Mouse (Mus musculus) left cerebral cortex, postnatal 14 days (tissue): ENCODE data around the gene Vsir. TPM values are rescaled to one million over a fixed set of nuclear protein-coding genes. Genes with fewer than 3 reads are reported as not detected.

ENCODE experiments used
- DNase-seq, 2 experiments: peaks; one replicate each; pipeline ENCODE4 v3.0.0; 2021 to 2022; ENCODE audit warnings: low spot score in 2 of 2, mixed read lengths in 1 of 2
- intact Hi-C: fragments of 180-260 bp; cut with DNase I; formaldehyde crosslinking; loops from one replicate; pipeline ENCODE4 v1.15.1; 2025
- long read RNA-seq, 2 experiments: library from polyadenylated mRNA; stranded (forward); transcript quantifications; one replicate each; pipeline ENCODE4 v2.0.0; 2021
- total RNA-seq, 2 experiments: library from RNA; stranded (reverse); gene quantifications; 2 replicates each; pipeline ENCODE4 v1.2.3; 2021

Gene Vsir
- total RNA-seq: 10 to 100 TPM; 24.9 to 25.8 TPM
- long read RNA-seq, experiment 1, full-length matches to known transcripts: 14 of 18 reads
- long read RNA-seq, experiment 1, partial matches to known transcripts: 0 of 18 reads
- long read RNA-seq, experiment 1, other reads (novel, unspliced or antisense): 4 of 18 reads
- long read RNA-seq, experiment 2, full-length matches to known transcripts: 16 of 22 reads
- long read RNA-seq, experiment 2, partial matches to known transcripts: 1 of 22 reads
- long read RNA-seq, experiment 2, other reads (novel, unspliced or antisense): 5 of 22 reads

DNA sequence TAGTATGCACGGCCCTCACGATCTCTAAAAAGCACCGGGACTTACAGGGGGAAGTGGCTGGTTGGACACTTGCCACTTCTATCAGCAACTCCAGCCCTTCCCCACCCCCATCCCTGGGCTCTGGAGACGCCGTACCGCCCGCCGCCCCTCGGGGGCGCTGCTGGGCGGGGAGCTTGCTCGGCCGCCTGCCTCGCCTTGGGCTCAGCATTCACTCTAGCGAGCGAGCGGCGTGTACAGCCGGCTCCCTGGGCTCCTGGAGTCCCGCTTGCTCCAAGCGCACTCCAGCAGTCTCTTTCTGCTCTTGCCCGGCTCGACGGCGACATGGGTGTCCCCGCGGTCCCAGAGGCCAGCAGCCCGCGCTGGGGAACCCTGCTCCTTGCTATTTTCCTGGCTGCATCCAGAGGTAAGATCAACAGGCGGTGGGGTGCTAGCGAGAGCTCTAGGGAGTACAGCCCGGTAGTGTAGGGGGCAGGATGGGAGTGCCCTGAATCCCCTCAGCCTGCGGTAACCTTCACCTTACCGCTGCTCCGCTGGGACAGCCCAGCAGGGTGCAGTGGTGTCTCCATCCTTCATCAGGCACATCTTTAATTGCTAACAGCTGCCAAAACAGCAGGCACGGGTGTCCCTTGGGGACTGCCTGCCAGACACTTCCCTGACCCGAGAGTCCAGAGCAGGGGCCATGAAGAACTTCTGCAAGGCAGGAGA is at the start of gene Vsir:
Gene Vsir (plus strand): TSS at position 151 of the 705 bp plus-strand sequence.
- intact Hi-C loops: loop anchor here (5.0 kb wide), 1 partner anchor 50 kb away; the partner anchor contains the start of gene Gm17455
- peak; percentile 70 to 82 for DNase-seq

GRCm38 (mm10) chr10:60299636-60300035 is 47.0 kb upstream of the Vsir start:
- intact Hi-C loops: no loop called here
- DNase-seq: no peak

- no peak for DNase-seq
- intact Hi-C loops: no loop called here
Measured at GRCm38 (mm10) chr10:60303419-60303818, 43.2 kb upstream of the Vsir start.

DNA sequence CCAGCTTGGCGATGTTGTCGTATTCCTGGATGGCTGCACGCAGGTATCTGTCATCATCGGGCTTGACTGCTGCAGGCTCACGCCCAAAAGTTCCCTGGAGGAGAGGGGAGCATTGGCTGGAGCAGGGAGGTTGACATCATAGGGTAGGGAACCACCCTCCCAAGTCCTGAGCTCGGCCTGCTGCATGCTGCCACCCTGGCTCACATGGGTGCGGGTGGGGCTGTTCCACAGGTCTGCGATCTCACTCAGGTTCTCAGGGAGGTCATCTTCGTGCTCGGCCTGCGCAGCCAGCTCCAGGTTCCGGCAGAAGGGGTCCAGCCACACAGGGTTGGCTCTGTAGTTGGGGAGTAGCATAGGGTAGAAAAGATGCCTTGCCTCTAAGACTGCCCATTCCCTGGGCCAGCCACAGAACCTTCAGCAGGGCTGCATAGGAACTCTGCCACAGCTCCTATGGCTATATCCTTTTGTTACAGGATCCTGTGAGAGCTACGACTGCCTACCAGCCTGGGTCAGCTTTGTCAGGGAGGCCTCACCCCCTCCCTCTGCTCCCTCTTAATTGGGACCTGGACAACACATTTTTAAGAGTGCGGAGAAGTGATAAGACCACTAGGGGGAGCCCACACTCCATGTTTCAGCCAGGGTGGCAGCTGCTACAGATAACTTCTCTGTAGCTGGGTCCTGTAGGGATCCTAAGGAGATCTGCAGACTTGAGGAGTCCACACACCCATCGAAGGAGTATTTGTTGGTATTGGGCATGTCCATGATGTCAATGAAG is 41.6 kb upstream of the Vsir start:
- intact Hi-C loops: loop anchor here (2.0 to 5.0 kb wide), 2 partner anchors 392 to 456 kb away; partner anchors contain the start of gene Cdh23
- DNase-seq: peak; percentile 85 to 87

- no peak for DNase-seq
- intact Hi-C loops: no loop called here
Measured at GRCm38 (mm10) chr10:60310629-60311028, 36.0 kb upstream of the Vsir start.

DNA sequence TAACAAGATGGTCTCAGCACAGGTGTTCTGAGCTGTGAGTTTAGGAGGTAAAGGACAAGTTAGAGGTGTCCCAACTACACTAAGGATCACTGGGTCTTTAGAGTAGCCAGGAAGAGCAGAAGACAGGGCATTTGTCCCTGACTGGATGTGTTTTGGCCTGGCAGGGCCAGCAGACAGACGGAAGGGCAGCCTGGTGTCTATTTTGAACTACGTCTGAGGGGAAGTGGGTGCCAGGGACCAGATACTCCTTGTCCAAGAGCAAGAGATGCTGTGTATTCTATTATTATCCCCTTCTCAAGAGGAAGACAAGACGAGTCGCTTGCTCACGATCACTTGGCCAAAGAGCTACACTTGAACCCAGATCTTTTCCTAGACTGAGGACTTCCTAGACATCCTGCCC is 33.0 kb upstream of the Vsir start:
- no peak for DNase-seq
- intact Hi-C loops: no loop called here

DNA sequence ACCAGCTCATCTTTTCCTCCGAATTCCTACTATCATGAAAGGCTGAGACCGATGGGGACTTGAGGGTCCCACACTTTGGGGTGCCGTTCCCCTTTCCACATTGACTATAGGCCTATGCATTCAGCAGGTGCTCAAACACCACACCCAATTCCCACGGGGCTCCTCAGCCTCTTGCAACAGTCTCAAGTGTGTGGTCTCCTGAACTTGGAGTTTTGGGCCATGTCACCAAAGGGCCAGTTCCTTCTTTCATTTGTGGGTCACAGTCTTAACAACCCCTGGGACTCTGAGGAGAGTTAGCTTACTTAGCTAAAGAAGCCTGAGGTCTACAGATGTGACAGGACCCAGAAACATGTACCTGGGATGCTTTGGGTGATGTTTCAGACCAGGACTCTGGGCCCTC is 30.5 kb upstream of the Vsir start:
- no peak for DNase-seq
- intact Hi-C loops: no loop called here

DNA sequence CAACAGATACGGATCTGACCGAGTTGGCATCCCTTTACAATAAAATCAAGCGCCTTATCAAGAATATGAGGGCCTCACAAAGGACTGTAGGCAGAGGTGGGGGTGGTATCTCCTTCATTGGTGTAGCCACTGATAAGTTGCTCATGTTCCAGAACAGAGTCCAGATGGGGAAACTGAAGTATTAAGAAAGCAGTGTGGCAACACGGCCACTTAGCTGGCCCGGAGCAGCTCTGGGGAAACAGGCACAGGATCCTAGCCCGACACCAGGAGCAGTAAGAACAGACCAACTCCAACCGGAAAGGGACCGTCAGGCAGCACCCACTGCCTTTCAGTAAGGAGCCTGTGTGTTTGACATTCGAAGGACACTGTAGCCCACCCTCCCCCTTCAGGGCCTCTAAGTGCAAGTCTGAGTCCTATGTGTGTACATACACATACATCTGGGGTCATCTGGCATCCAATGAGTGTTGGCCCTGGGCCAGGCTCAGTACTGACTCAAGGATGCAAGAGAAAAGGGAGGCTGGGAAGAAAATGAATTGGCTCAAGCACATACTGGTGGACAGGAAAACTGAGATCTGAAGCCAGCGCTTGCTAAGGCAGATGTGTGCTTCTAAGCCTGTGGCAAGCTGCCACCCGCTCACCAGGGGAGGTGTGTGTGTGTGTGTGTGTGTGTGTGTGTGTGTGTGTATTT is 17.5 kb upstream of the Vsir start:
- peak; percentile 39 to 63 for DNase-seq
- intact Hi-C loops: no loop called here

- no peak for DNase-seq
- intact Hi-C loops: no loop called here
Measured at GRCm38 (mm10) chr10:60334583-60334982, 12.1 kb upstream of the Vsir start.

- intact Hi-C loops: no loop called here
- DNase-seq: no peak
Measured at GRCm38 (mm10) chr10:60335021-60335420, 11.6 kb upstream of the Vsir start.

- intact Hi-C loops: no loop called here
- DNase-seq: no peak
Measured at GRCm38 (mm10) chr10:60341528-60341927, 5.1 kb upstream of the Vsir start.

- intact Hi-C loops: no loop called here
- DNase-seq: no peak
Measured at GRCm38 (mm10) chr10:60344111-60344510, 2.5 kb upstream of the Vsir start.

GRCm38 (mm10) chr10:60346056-60346455 is 595 bp upstream of the Vsir start:
- no peak for DNase-seq
- intact Hi-C loops: loop anchor here (5.0 kb wide), 1 partner anchor 51 kb away; the partner anchor contains the start of gene Gm17455

DNA sequence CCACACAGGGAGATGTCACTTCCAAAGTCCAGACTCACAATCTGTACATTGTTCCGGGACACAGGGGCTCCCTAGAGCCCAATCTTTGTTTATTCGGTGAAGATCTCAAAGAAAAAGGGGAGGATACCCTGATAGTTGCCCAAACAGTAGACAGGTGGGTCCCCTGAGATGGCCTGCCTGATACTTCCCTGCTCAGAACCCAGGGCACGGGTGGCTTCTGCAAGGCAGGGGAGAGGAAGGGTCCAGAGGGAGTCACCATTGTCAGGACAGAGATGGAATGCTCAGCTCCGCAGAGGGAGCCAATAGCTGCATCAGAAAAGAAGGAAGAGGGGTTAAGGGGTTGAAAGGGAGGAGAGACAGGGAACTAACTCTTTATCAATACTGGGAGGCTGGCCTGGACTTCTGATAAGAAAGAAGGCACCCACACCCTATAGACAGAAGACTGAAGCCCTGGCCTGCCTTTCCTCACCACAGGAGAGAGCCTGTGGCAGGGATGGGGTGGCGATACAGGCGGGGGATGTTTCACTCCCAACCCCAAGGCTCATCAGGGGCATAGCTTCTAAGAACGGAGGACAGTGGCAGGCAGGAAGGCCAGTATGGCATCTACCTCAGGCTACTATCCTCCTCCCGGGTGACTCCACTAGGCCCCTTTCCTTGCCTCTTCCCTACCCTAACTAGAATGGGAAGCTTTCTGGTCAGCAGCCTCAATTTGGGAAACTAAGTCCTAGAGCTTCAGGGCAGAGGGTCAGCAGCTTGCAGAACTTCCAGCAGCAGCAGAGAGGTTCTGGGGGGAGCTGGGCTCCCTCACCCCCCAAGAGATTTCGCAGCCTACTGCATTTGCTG is 1.3 kb downstream of the Vsir start:
- DNase-seq: no peak
- intact Hi-C loops: loop anchor here (5.0 kb wide), 1 partner anchor 49 kb away; the partner anchor contains the start of gene Gm17455

GRCm38 (mm10) chr10:60349056-60349455 is 2.4 kb downstream of the Vsir start:
- intact Hi-C loops: loop anchor here (5.0 kb wide), 1 partner anchor 48 kb away; the partner anchor contains the start of gene Gm17455
- DNase-seq: no peak

DNA sequence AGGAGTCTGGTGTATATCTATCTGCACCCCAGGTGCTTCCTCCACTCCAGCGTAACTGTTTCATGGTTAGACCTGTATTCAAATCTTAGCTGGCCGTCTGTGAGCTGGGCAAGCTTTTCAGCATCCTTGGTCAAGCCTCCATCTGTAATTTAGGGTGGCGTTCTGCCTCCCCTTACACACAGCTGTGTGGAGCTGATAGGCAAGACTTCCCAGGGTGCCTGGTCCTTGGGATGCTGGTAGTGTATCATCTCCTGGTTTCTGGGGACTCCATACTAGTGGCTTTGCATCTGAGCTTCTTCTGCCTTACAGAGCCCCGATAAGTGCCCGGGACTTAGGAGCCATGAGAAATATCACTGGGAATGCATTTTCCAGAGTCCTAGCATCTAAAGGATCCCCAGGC is 3.0 kb downstream of the Vsir start:
- intact Hi-C loops: loop anchor here (5.0 kb wide), 1 partner anchor 48 kb away; the partner anchor contains the start of gene Gm17455
- no peak for DNase-seq

DNA sequence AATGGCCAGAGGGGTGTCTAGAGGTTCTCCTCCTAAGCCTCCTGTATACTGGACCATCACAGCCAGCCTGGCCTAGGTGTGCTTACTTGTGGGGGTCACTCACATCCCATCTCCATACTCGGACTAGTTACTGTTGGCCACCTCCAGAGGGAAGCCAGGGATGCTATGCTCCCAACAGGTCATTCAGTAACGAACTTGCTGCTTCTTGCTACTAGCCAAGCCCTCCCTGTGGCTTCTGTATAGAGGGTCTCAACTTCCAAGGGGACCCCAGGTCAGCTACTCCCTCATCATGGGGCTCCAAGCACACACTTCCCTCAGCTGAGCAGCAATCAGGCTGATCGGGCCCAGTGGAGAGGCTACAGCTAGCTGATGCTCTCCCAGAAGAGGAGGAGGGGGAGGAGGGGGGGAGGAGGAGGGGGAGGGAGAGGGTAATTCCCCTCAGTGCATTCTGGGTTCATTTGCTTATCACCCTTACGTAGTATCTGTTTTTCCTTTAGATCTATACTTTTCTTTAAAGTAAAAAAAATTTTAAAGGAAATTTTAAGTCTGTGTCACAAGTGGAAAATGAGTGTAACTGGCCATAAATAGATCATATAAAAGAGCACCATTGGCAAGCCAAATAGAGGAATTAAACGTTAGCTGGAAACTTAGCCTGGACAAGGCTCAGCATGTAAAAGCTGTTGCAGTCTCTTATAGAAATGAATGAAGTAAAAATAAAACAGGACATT is 3.6 kb downstream of the Vsir start:
- no peak for DNase-seq
- intact Hi-C loops: no loop called here

DNA sequence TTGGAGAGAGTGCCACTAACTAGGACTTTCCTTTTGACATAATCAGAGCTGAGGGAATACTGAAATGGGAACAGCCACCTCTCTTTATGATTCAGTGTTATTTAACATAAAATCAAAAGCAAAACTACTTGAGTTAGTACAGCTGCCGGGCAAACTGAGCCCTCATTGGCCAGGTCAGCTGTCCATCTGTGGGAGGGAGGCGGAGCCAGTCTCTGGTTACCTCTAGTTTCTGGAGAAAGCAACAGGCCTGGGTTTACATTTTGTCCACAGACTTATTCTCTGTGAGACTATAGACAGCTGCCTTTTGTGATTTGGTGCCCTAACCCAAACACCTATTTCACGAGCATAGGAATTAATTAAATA is 4.1 kb downstream of the Vsir start:
- intact Hi-C loops: no loop called here
- DNase-seq: peak; percentile 80 to 82
